Mouse (Mus musculus) embryonic facial prominence, embryonic 15.5 days (tissue): ENCODE data around the gene Usp43. TPM values are rescaled to one million over a fixed set of nuclear protein-coding genes. Genes with fewer than 3 reads are reported as not detected.

ENCODE experiments used
- ATAC-seq: fragments of 200-750 bp; cut with Nextera tagmentation; 2 replicates; pipeline ENCODE4 v1.8.0; 2017; ENCODE audit warnings: low read depth, moderate TSS enrichment; ENCODE audit not compliant: insufficient number of reproducible peaks, low FRiP score, low TSS enrichment
- H3K27ac ChIP-seq: fragments of 300-500 bp; sonication (generic); replicated peaks from 2 replicates; pipeline ENCODE4 v1.5.1; 2015; ENCODE audit warnings: mild to moderate bottlenecking, inconsistent platforms
- H3K27me3 ChIP-seq: fragments of 300-500 bp; sonication (generic); 2 replicates; pipeline ENCODE4 v1.6.1; 2015; ENCODE audit warnings: inconsistent platforms
- H3K36me3 ChIP-seq: fragments of 300-500 bp; sonication (generic); 2 replicates; pipeline ENCODE4 v1.6.1; 2015; ENCODE audit warnings: mild to moderate bottlenecking, inconsistent platforms
- H3K4me1 ChIP-seq: fragments of 300-500 bp; sonication (generic); 2 replicates; pipeline ENCODE4 v1.6.1; 2015; ENCODE audit warnings: inconsistent platforms
- H3K4me2 ChIP-seq: fragments of 300-500 bp; sonication (generic); replicated peaks from 2 replicates; pipeline ENCODE4 v1.6.1; 2015; ENCODE audit warnings: mild to moderate bottlenecking, inconsistent platforms
- H3K4me3 ChIP-seq: fragments of 300-500 bp; sonication (generic); replicated peaks from 2 replicates; pipeline ENCODE4 v1.5.1; 2015; ENCODE audit warnings: mild to moderate bottlenecking, inconsistent platforms
- H3K9ac ChIP-seq: fragments of 300-500 bp; sonication (generic); 2 replicates; pipeline ENCODE4 v1.6.1; 2015; ENCODE audit warnings: inconsistent platforms
- H3K9me3 ChIP-seq: fragments of 300-500 bp; sonication (generic); replicated peaks from 2 replicates; pipeline ENCODE4 v1.6.1; 2016; ENCODE audit warnings: inconsistent platforms
- WGBS: fragments of 180-500 bp; shearing (Covaris S2); methylation state at CpG from one replicate; pipeline ENCODE4 v1.1.7; 2015; 5-methylcytosine and 5-hydroxymethylcytosine counted together
- polyA plus RNA-seq: library from polyadenylated mRNA; unstranded; fragments of >200 nt; fragmentation: Nextera tagmentation; extraction: Ambion mirVana; gene quantifications from 2 replicates; pipeline ENCODE4 v1.2.1, GENCODE M21; 2015

Gene Usp43
- polyA plus RNA-seq, 1 experiment from 2014 or later: 3.6 TPM

- Histone ChIP-seq H3K9ac (no peak overlapping the region), H3K27ac (no peak overlapping the region), H3K27me3 (no peaks in the 10 kb centered on the region), H3K4me2 (no peak overlapping the region), H3K36me3 (no peaks in the 10 kb centered on the region), H3K4me1 (no peaks in the 10 kb centered on the region), H3K4me3 (no peak overlapping the region), H3K9me3 (no peaks in the 10 kb centered on the region)
- 73% methylated on average over 7 of the region's 7 CpGs for WGBS
- no peak for ATAC-seq
Measured at GRCm38 (mm10) chr11:67895641-67896040, 26.3 kb downstream of the Usp43 start.

- H3K4me1 ChIP-seq: no peaks in the 10 kb centered on the region
- no peak overlapping the region for H3K4me3 ChIP-seq
- H3K27ac ChIP-seq: no peak overlapping the region
- H3K9ac ChIP-seq: no peak overlapping the region
- H3K4me2 ChIP-seq: no peak overlapping the region
- H3K27me3 ChIP-seq: no peaks in the 10 kb centered on the region
- WGBS: 67% methylated on average over 5 of the region's 5 CpGs
- ATAC-seq: no peak
- peaks cover 3% of the 10 kb centered on the region; the same call in 1 of the 2 replicates for H3K9me3 ChIP-seq
- H3K36me3 ChIP-seq: no peaks in the 10 kb centered on the region
Measured at GRCm38 (mm10) chr11:67888521-67888920, 33.4 kb downstream of the Usp43 start.

- Histone ChIP-seq H3K9me3 (peaks cover 3% of the 10 kb centered on the region; the same call in 1 of the 2 replicates), H3K27ac (no peak overlapping the region), H3K4me3 (no peak overlapping the region), H3K4me2 (no peak overlapping the region), H3K9ac (no peak overlapping the region), H3K4me1 (no peaks in the 10 kb centered on the region), H3K36me3 (no peaks in the 10 kb centered on the region), H3K27me3 (no peaks in the 10 kb centered on the region)
- WGBS: 87% methylated on average over 2 of the region's 2 CpGs
- ATAC-seq: no peak
Measured at GRCm38 (mm10) chr11:67885921-67886320, 36.0 kb downstream of the Usp43 start.

- Histone ChIP-seq H3K36me3 (no peaks in the 10 kb centered on the region), H3K27ac (no peak overlapping the region), H3K4me2 (no peak overlapping the region), H3K9me3 (no peaks in the 10 kb centered on the region), H3K4me1 (peaks cover 10% of the 10 kb centered on the region), H3K4me3 (no peak overlapping the region), H3K9ac (no peak overlapping the region), H3K27me3 (no peaks in the 10 kb centered on the region)
- no peak for ATAC-seq
- 78% methylated on average over 9 of the region's 9 CpGs for WGBS
Measured at GRCm38 (mm10) chr11:67865521-67866197, 56.3 kb downstream of the Usp43 start.

- H3K4me1 ChIP-seq: peaks cover 10% of the 10 kb centered on the region
- H3K36me3 ChIP-seq: no peaks in the 10 kb centered on the region
- no peaks in the 10 kb centered on the region for H3K27me3 ChIP-seq
- H3K27ac ChIP-seq: no peak overlapping the region
- 60% methylated on average over 5 of the region's 5 CpGs for WGBS
- no peaks in the 10 kb centered on the region for H3K9me3 ChIP-seq
- no peak overlapping the region for H3K4me3 ChIP-seq
- no peak overlapping the region for H3K4me2 ChIP-seq
- H3K9ac ChIP-seq: no peak overlapping the region
- no peak for ATAC-seq
Measured at GRCm38 (mm10) chr11:67865100-67865499, 56.9 kb downstream of the Usp43 start.

GRCm38 (mm10) chr11:67861399-67861838, 60.5 kb downstream of the Usp43 start:
- no peaks in the 10 kb centered on the region for H3K36me3 ChIP-seq
- no peak overlapping the region for H3K27ac ChIP-seq
- WGBS: 6% methylated on average over 7 of the region's 7 CpGs
- no peak overlapping the region for H3K4me3 ChIP-seq
- H3K9me3 ChIP-seq: no peaks in the 10 kb centered on the region
- 0 out of 2 replicates have a peak overlapping the region, but pooled peaks have one; percentile 1 for H3K4me2 ChIP-seq
- H3K9ac ChIP-seq: no peak overlapping the region
- no peak for ATAC-seq
- H3K27me3 ChIP-seq: no peaks in the 10 kb centered on the region
- peaks cover 10% of the 10 kb centered on the region for H3K4me1 ChIP-seq

- Histone ChIP-seq H3K36me3 (no peaks in the 10 kb centered on the region), H3K4me1 (peaks cover 10% of the 10 kb centered on the region), H3K9ac (no peak overlapping the region), H3K4me3 (no peak overlapping the region), H3K4me2 (no peak overlapping the region), H3K27ac (no peak overlapping the region), H3K9me3 (no peaks in the 10 kb centered on the region), H3K27me3 (no peaks in the 10 kb centered on the region)
- WGBS: 40% methylated on average over 7 of the region's 7 CpGs
- no peak for ATAC-seq
Measured at GRCm38 (mm10) chr11:67860743-67861398, 61.1 kb downstream of the Usp43 start.

GRCm38 (mm10) chr11:67858518-67858917, 63.4 kb downstream of the Usp43 start:
- WGBS: 82% methylated on average over 9 of the region's 9 CpGs
- H3K27ac ChIP-seq: no peak overlapping the region

GRCm38 (mm10) chr11:67855035-67855434, 66.9 kb downstream of the Usp43 start:
- WGBS: 41% methylated on average over 2 of the region's 2 CpGs
- no peaks in the 10 kb centered on the region for H3K9me3 ChIP-seq
- H3K4me3 ChIP-seq: no peak overlapping the region
- 0 out of 2 replicates have a peak, but pooled peaks cover 3% of the 10 kb centered on the region for H3K4me1 ChIP-seq
- no peak overlapping the region for H3K9ac ChIP-seq
- no peak overlapping the region for H3K4me2 ChIP-seq
- no peaks in the 10 kb centered on the region for H3K27me3 ChIP-seq
- no peak overlapping the region for H3K27ac ChIP-seq
- no peaks in the 10 kb centered on the region for H3K36me3 ChIP-seq
- no peak for ATAC-seq

More at GRCm38 (mm10) chr11:67858518-67858917, 63.4 kb downstream of the Usp43 start:
- Histone ChIP-seq H3K27me3 (no peaks in the 10 kb centered on the region), H3K9ac (no peak overlapping the region), H3K36me3 (no peaks in the 10 kb centered on the region), H3K9me3 (no peaks in the 10 kb centered on the region), H3K4me1 (peaks cover 12% of the 10 kb centered on the region), H3K4me3 (no peak overlapping the region), H3K4me2 (no peak overlapping the region)
- no peak for ATAC-seq

- Histone ChIP-seq H3K27me3 (no peaks in the 10 kb centered on the region), H3K27ac (no peak overlapping the region; the same call in 1 of the 2 replicates), H3K9ac (no peak overlapping the region), H3K4me1 (0 out of 2 replicates have a peak, but pooled peaks cover 3% of the 10 kb centered on the region), H3K4me3 (no peak overlapping the region), H3K9me3 (no peaks in the 10 kb centered on the region), H3K36me3 (no peaks in the 10 kb centered on the region), H3K4me2 (no peak overlapping the region)
- peak; percentile 39; the same call in 1 of the 2 replicates for ATAC-seq
- 27% methylated on average over 6 of the region's 6 CpGs for WGBS
Measured at GRCm38 (mm10) chr11:67853996-67854395, 68.0 kb downstream of the Usp43 start.

GRCm38 (mm10) chr11:67851770-67852169, 70.2 kb downstream of the Usp43 start:
- H3K9me3 ChIP-seq: no peaks in the 10 kb centered on the region
- no peaks in the 10 kb centered on the region for H3K27me3 ChIP-seq
- H3K4me2 ChIP-seq: no peak overlapping the region
- H3K27ac ChIP-seq: no peak overlapping the region
- 0 out of 2 replicates have a peak, but pooled peaks cover 3% of the 10 kb centered on the region for H3K4me1 ChIP-seq
- H3K36me3 ChIP-seq: no peaks in the 10 kb centered on the region
- ATAC-seq: no peak
- 37% methylated on average over 5 of the region's 5 CpGs for WGBS
- no peak overlapping the region for H3K9ac ChIP-seq
- no peak overlapping the region for H3K4me3 ChIP-seq
